Mouse (Mus musculus): ENCODE data around the gene Blnk. TPM values are rescaled to one million over a fixed set of nuclear protein-coding genes. Genes with fewer than 3 reads are reported as not detected.

Blnk gene
- polyA plus RNA-seq, 1 experiment from 2014 or later: 1.6 TPM

DNA sequence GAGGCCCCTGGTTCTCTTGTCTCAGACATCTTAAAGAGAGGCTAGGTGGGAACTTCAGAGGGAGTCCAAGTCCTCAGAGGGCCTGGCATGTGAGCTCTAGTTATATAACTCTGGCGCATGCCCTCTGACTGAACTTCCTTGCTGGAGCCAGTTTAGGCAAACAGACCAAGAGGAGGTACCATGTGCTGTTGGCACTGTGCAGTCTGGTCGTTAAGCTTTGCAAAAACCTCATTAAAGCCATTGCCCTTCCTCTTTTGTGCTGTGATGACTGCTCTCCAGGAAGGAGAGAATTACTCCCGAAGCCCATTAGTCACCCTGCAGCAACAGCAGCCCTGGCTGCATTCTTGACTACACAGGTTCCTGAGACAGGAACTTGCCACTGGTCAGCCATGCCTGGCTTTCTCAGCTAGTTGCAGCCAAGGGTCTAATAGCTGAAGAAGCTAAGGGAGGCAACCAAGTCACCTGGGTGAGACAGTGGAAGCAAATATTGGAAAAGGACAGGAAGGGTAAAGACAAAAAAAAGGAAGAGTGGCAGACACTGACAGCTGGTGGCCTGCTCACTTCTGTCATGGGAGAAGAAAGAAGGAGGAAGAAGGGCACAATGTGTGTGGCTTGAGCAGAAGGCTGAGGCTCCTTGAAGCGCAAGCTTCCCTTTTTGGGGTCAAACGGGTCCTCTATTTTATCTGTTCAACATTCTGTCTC, 4.3 kb upstream of the Blnk start:
- WGBS: 69% methylated on average over 5 of the region's 5 CpGs

DNA sequence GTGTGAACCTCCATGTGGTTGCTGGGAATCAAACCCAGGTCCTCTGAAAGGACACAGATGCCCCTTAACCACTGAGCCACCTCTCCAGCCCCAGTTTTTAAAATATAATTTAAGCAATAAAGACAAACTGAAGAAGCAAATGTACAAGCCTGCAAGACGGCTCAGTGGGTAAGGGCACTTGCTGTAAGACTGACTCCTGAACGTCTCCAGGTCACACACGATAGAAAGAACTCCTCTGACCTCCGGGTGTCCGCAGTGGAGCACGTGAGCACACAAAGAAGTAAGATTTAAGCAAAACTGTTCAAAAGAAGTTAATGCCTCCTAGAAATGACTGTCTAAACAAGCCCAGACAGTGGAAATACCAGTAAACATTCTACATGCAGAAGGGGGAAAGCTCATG, 2.4 kb upstream of the Blnk start:
- H3K27ac ChIP-seq: no peak overlapping the region
- no peak overlapping the region for H3K9ac ChIP-seq
- no peaks in the 10 kb centered on the region for H3K9me3 ChIP-seq
- H3K4me3 ChIP-seq: no peak overlapping the region
- H3K36me3 ChIP-seq: no peaks in the 10 kb centered on the region
- H3K4me2 ChIP-seq (replicated peaks): no peak overlapping the region
- H3K4me1 ChIP-seq: peaks cover 6% of the 10 kb centered on the region; the same call in 1 of the 2 replicates
- ATAC-seq (ENCODE audit: insufficient number of reproducible peaks, insufficient read depth, low FRiP score, low TSS enrichment): no peak
- no peaks in the 10 kb centered on the region for H3K27me3 ChIP-seq
- WGBS: 83% methylated on average over 6 of the region's 6 CpGs

More for the DNA sequence above, 4.3 kb upstream of the Blnk start:
- Histone ChIP-seq H3K9me3 (no peaks in the 10 kb centered on the region), H3K4me1 (peaks cover 6% of the 10 kb centered on the region; the same call in 1 of the 2 replicates), H3K4me3 (no peak overlapping the region), H3K27ac (no peak overlapping the region), H3K27me3 (no peaks in the 10 kb centered on the region), H3K9ac (no peak overlapping the region), H3K36me3 (no peaks in the 10 kb centered on the region), H3K4me2 (replicated peaks) (no peak overlapping the region)
- ATAC-seq (ENCODE audit: insufficient number of reproducible peaks, insufficient read depth, low FRiP score, low TSS enrichment): no peak

DNA sequence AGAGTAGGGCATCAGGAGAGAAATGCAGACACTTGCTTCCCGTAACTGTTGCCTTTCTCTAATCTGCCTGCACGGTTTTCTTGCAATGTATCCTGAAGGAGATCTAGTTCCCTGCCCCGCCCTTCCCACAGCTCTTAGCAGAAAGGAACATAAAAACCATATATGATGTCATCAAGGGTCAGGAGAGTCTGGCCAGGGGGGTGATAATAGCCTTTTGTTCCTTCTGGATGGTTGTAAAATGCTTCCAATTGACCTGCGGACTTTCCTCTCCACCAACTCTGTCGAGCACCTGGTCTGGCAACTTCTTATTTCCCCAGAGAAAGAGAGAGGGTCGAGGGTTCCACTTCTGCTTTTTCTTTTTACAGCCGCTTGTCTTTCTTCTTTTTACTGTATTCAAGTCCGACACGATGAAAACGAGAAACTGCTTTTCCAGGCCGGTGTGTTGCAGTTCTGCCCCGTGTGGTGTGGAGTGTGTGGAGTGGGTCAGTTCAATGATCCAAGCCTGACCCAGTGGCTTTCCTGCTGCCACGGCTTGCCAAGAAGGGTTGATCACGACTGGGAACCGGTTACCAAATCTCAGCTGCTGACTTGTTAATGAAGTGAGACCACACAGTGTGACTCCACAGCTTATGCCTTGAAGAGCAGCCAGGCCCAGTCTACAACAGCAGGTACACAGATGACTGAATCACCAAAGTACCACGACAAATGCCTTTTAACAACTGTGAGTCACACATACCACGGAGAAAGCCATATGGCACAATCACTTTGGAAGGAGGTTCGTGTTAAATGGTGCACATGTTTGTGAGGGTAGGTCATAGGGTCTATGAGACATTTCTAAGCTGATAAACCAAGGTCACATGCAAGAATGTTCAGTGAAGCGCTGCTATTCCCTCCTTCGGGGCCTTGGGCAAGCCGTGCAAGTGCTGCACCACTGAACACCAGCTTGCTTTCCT, 1.4 kb upstream of the Blnk start:
- Histone ChIP-seq H3K27me3 (no peaks in the 10 kb centered on the region), H3K4me2 (replicated peaks) (no peak overlapping the region), H3K27ac (no peak overlapping the region), H3K9me3 (no peaks in the 10 kb centered on the region), H3K4me1 (peaks cover 6% of the 10 kb centered on the region; the same call in 1 of the 2 replicates), H3K4me3 (no peak overlapping the region), H3K36me3 (no peaks in the 10 kb centered on the region), H3K9ac (no peak overlapping the region)
- no peak for ATAC-seq (ENCODE audit: insufficient number of reproducible peaks, insufficient read depth, low FRiP score, low TSS enrichment)
- WGBS: 64% methylated on average over 21 of the region's 21 CpGs

DNA sequence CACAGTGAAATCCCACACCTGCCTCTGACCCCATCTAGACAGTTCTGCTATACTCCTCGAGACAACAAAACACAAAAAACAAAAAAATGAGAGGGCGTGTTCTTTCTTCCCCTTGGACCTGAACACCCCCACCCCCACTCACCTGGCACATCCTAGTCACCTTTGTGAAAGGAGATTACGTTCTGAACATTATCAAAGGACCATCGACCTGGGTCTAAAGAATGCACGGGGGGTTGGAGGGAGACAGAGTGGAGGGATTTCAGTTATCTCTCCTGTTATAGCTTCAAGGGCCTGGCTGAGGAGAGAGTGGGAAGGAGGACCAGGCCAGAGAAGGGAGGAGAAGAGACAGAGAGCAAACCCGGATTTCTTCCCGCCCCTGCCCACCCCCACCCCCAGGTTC, 576 bp upstream of the Blnk start:
- Histone ChIP-seq H3K27me3 (no peaks in the 10 kb centered on the region), H3K36me3 (no peaks in the 10 kb centered on the region), H3K9me3 (no peaks in the 10 kb centered on the region), H3K4me2 (replicated peaks) (no peak overlapping the region), H3K9ac (no peak overlapping the region), H3K4me3 (no peak overlapping the region), H3K4me1 (peaks cover 6% of the 10 kb centered on the region; the same call in 1 of the 2 replicates), H3K27ac (no peak overlapping the region)
- WGBS: 80% methylated on average over 7 of the region's 7 CpGs
- no peak for ATAC-seq (ENCODE audit: insufficient number of reproducible peaks, insufficient read depth, low FRiP score, low TSS enrichment)

DNA sequence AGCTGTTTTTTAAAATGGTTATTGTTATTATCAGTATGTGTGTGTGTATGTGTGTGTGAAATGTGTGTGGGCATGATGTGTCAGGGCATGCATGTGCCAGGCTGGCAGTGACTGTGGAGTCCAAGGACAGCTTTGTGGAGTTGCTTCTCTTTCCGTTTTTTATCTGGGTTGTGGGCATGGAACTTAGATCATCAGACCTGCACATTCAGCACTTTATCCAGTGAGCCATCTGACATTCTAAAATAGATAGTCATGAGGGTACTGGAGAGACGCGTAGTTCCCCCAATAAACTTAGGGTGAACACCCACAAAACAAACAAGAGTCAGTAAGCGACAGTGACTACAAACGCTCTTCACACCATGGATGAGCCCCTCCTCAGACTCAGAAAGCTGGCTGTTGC, 979 bp downstream of the Blnk start:
- 91% methylated on average over 5 of the region's 5 CpGs for WGBS
- ATAC-seq (ENCODE audit: insufficient number of reproducible peaks, insufficient read depth, low FRiP score, low TSS enrichment): no peak
- Histone ChIP-seq H3K27me3 (no peaks in the 10 kb centered on the region), H3K4me2 (replicated peaks) (no peak overlapping the region), H3K4me1 (peaks cover 6% of the 10 kb centered on the region; the same call in 1 of the 2 replicates), H3K9me3 (no peaks in the 10 kb centered on the region), H3K4me3 (no peak overlapping the region), H3K27ac (no peak overlapping the region), H3K36me3 (no peaks in the 10 kb centered on the region), H3K9ac (no peak overlapping the region)

DNA sequence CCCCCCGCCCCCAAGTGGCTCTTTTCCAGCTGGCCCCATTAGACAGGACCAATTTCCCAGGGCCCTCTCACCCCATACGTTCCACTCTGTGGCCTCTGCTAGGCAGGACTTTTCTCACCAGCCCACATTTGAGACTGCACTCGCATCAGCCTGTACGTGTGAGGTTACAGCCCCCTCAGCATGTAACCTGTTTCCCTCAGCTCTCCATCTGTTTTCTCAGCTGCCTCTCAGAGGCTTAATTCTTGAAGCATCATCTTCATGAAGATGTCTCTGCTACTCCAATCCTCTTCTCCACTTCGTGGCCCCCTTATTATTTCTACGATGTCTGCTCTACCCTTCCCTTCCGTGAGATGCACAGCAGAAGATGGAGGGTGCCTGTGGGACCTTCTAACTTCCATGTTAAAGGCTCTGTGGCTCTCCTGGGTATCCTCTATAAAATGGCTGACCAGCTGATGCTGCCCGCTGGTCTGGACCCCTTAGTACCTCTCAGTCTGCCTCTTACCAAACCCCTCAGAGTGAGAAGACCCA, 1.8 kb downstream of the Blnk start:
- Histone ChIP-seq H3K4me2 (replicated peaks) (no peak overlapping the region), H3K4me3 (no peak overlapping the region), H3K9ac (no peak overlapping the region), H3K27ac (no peak overlapping the region), H3K4me1 (peaks cover 6% of the 10 kb centered on the region; the same call in 1 of the 2 replicates), H3K9me3 (no peaks in the 10 kb centered on the region), H3K36me3 (no peaks in the 10 kb centered on the region), H3K27me3 (no peaks in the 10 kb centered on the region)
- WGBS: 75% methylated on average over 8 of the region's 8 CpGs
- no peak for ATAC-seq (ENCODE audit: insufficient number of reproducible peaks, insufficient read depth, low FRiP score, low TSS enrichment)

DNA sequence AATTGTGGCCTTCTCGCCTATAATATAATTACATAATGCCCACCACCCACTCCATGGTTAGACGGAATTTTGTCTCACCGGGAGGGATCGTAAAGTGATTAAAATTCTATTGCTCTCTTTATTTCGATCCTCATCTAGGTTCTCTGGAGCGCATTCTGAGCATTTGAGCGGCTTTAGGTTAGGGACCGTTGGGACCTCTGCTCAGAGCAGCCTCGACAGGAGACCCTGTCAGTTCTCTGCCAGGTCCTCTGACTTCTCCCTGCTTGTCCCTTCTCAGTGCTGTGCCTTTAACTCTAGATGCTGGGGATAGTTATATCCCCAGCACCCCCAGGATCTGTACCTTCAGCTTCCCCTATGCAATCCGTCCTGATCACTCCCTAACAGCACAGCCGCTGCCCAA, 2.2 kb downstream of the Blnk start:
- Histone ChIP-seq H3K4me1 (peaks cover 6% of the 10 kb centered on the region; the same call in 1 of the 2 replicates), H3K36me3 (no peaks in the 10 kb centered on the region), H3K9me3 (no peaks in the 10 kb centered on the region), H3K27me3 (no peaks in the 10 kb centered on the region), H3K4me3 (no peak overlapping the region), H3K27ac (no peak overlapping the region), H3K4me2 (replicated peaks) (no peak overlapping the region), H3K9ac (no peak overlapping the region)
- ATAC-seq (ENCODE audit: insufficient number of reproducible peaks, insufficient read depth, low FRiP score, low TSS enrichment): no peak
- 79% methylated on average over 11 of the region's 11 CpGs for WGBS

DNA sequence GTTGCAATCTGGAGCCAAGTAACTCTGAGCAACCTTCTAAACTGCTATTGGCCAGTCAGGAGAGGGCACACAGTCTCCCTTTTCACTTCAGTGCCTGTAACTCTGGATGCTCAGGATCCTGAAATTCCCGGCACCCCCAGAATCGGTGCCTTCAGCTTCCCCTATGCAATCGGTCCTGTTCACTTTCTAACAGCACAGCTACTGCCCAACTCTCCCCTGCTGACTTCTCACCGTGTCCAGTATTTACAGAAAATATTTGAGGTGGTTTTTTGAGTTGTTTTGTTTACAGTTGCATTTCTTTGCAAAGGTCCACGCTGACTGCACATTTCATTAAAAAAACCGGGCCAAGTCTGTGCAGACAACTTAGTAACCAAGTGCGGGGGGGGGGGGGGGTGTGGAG, 2.7 kb downstream of the Blnk start:
- no peaks in the 10 kb centered on the region for H3K27me3 ChIP-seq

DNA sequence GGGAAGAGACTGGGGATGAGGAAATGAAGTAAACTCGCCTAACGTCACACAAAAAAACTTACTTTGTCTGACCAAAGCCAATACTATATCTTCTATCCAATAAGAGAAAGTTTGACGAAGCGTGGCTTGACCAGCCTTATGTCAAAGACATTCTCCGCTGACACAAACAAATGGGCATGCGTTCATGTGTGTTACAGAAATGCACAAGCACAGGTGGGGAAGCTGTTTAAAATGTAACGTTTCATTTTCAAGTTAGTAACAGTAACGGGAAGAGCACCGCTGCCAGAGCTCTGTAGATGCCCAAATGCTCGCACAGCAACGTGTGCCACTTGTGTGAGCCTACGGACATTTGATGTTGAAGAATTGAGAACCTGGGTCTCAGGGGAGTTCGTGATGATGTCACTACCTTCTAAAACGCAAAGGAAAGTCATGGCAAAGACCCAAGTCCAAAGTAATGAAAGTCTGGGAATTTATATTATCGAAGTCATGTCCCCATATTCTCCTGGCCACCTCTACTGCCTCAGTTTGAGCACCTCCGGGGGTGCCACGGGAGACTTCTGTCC, 3.5 kb downstream of the Blnk start:
- H3K4me1 ChIP-seq: peaks cover 6% of the 10 kb centered on the region; the same call in 1 of the 2 replicates
- 92% methylated on average over 17 of the region's 17 CpGs for WGBS
- H3K4me3 ChIP-seq: no peak overlapping the region
- H3K27ac ChIP-seq: no peak overlapping the region
- H3K9me3 ChIP-seq: no peaks in the 10 kb centered on the region
- H3K4me2 ChIP-seq (replicated peaks): no peak overlapping the region
- no peaks in the 10 kb centered on the region for H3K27me3 ChIP-seq
- H3K9ac ChIP-seq: no peak overlapping the region
- no peaks in the 10 kb centered on the region for H3K36me3 ChIP-seq
- no peak for ATAC-seq (ENCODE audit: insufficient number of reproducible peaks, insufficient read depth, low FRiP score, low TSS enrichment)

More for the DNA sequence above, 2.7 kb downstream of the Blnk start:
- no peak for ATAC-seq (ENCODE audit: insufficient number of reproducible peaks, insufficient read depth, low FRiP score, low TSS enrichment)
- peaks cover 6% of the 10 kb centered on the region; the same call in 1 of the 2 replicates for H3K4me1 ChIP-seq
- no peaks in the 10 kb centered on the region for H3K36me3 ChIP-seq
- no peak overlapping the region for H3K4me3 ChIP-seq
- H3K9ac ChIP-seq: no peak overlapping the region
- H3K4me2 ChIP-seq (replicated peaks): no peak overlapping the region
- H3K9me3 ChIP-seq: no peaks in the 10 kb centered on the region
- WGBS: 76% methylated on average over 6 of the region's 7 CpGs
- H3K27ac ChIP-seq: no peak overlapping the region

DNA sequence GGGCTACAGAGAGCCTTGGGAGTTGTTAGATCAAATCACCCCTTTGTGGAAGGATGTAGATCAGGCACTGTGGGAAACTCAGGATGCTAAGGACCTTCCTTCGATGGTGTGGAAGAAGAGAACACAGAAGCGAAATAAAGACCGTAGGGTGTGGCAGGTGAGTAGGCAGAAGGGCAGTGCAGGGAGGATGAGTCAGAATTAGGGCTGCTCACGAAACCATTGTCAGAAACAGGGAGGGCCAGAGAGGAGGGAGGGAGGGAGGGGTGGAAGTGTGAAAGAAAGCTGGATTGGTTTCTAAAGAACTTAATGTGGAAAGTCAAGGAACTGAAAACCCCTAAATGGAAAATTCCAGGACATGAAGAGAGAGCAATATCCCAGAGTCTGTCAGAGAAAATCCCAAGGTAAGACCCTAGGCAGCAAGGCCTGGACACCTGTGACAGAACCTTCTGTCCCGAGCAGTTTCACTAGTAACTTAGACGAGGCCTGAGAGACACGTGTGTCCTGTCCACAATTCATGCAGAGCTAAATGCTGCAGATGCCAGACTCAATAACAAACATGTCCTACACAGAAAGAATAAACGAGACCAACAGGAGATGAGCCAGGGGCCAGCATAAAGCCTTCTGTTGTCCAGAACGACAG, 4.3 kb downstream of the Blnk start:
- Histone ChIP-seq H3K9ac (no peak overlapping the region), H3K4me3 (no peak overlapping the region), H3K4me1 (peaks cover 6% of the 10 kb centered on the region; the same call in 1 of the 2 replicates), H3K4me2 (replicated peaks) (no peak overlapping the region), H3K9me3 (no peaks in the 10 kb centered on the region), H3K27me3 (no peaks in the 10 kb centered on the region), H3K27ac (no peak overlapping the region), H3K36me3 (no peaks in the 10 kb centered on the region)
- WGBS: 78% methylated on average over 9 of the region's 9 CpGs
- ATAC-seq (ENCODE audit: insufficient number of reproducible peaks, insufficient read depth, low FRiP score, low TSS enrichment): no peak

DNA sequence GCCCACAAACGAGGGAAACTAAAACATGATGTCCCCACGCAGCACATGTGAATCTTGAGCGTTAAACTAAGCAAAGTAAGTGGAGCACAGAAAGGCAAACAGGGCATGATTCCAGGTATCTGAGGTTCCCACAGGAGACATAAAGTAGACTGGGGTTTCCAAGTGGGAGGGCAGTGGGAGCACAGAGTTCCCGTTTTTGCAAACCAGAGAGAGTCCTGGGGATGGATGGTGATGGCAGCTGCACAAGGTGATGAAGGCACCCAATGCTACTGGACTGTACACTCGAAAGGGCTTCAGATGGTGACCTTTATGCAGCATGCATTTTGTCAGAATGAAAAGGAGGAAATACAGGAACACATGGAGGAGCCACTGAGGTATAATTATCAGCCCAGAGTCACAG, 5.5 kb downstream of the Blnk start:
- no peak overlapping the region for H3K4me2 ChIP-seq (replicated peaks)

More for the DNA sequence above, 5.5 kb downstream of the Blnk start:
- 77% methylated on average over 5 of the region's 5 CpGs for WGBS
- no peak for ATAC-seq (ENCODE audit: insufficient number of reproducible peaks, insufficient read depth, low FRiP score, low TSS enrichment)
- H3K4me1 ChIP-seq: peaks cover 1% of the 10 kb centered on the region; the same call in 1 of the 2 replicates
- H3K4me3 ChIP-seq: no peak overlapping the region
- no peak overlapping the region for H3K27ac ChIP-seq
- H3K36me3 ChIP-seq: no peaks in the 10 kb centered on the region
- no peak overlapping the region for H3K9ac ChIP-seq
- H3K27me3 ChIP-seq: no peaks in the 10 kb centered on the region
- H3K9me3 ChIP-seq: no peaks in the 10 kb centered on the region

Measured in embryonic facial prominence, embryonic 12.5 days (tissue).